Mouse (Mus musculus): ENCODE data around the gene 2610507B11Rik.

DNA sequence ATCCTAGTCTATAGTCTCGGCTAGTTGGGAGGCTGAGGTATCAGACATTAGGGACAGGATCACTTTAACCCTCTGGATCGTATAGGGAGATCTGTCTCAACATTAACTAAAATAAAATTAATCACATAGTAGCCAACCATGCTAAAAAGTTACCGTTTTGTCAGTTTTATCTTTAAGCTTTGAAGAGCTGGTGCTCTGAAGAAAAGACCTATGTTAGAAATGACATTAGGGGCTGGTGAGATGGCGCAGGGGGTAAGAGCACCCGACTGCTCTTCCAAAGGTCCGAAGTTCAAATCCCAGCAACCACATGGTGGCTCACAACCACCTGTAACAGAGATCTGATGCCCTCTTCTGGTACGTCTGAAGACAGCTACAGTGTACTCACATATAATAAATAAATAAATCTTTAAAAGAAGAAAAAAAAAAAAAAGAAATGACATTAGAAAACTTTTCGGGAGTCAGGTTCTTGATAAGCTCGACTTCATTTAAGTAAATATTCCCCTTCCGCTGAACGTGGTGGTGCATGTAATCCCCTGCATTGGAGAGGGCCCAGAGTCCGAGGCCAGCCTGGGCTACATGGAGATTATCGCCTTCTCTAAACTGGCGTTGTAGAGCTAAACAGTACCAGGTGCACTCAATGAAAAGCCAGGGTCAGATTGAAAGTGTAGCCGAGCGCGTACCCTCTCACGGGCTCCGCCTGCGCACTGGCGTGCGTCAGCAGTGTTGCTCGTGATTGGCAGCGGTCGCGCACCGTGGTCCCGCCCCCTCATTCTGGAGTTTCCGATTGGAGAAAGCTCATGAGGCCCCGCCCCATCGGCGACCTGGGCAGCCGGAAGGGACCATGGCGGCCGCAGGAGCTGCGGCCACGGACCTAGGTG lies 66.3 kb downstream of the 2610507B11Rik start, which contains the start of gene Pigs:
- no peak for TF ChIP-seq CTCF (IDR thresholded peaks at IDR 0.05; ENCODE audit: low read depth, low read length)
- TF ChIP-seq POLR2A (IDR thresholded peaks at IDR 0.05; ENCODE audit: insufficient read depth, low read length) = no peak
- TF ChIP-seq EP300 (IDR thresholded peaks at IDR 0.05; ENCODE audit: insufficient read depth, low read depth, low read length) = no peak

Measured in ES-Bruce4 (cell line).